Mouse (Mus musculus): ENCODE measurements around the gene Prtg. TPM values are rescaled to one million over a fixed set of nuclear protein-coding genes. Genes with fewer than 3 reads are reported as not detected.

Prtg gene
- polyA plus RNA-seq, 1 experiment from 2014 or later: 0.19 TPM

GRCm38 (mm10) chr9:72851541-72851940 is 44.9 kb downstream of the Prtg start:
- Histone ChIP-seq H3K27me3 (replicated peaks; ENCODE audit: control insufficient read depth, insufficient read depth, low read length) (peaks cover 13% of the 10 kb centered on the region; the same call in 1 of the 2 replicates), H3K9me3 (ENCODE audit: control insufficient read depth, low read length) (no peaks in the 10 kb centered on the region), H3K27ac (ENCODE audit: low read length) (no peak overlapping the region), H3K4me3 (replicated peaks; ENCODE audit: low read length) (no peak overlapping the region), H3K36me3 (ENCODE audit: control insufficient read depth, insufficient read depth) (no peaks in the 10 kb centered on the region), H3K4me2 (ENCODE audit: low read length) (no peak overlapping the region), H3K4me1 (replicated peaks; ENCODE audit: control insufficient read depth, insufficient read depth, low read length) (peaks cover 12% of the 10 kb centered on the region), H3K9ac (replicated peaks; ENCODE audit: low read depth, low read length) (no peak overlapping the region)
- 90% methylated on average over 10 of the region's 10 CpGs for WGBS
- ATAC-seq: no peak

GRCm38 (mm10) chr9:72851979-72852378 is 45.3 kb downstream of the Prtg start:
- no peak overlapping the region for H3K4me2 ChIP-seq (ENCODE audit: low read length)
- peaks cover 15% of the 10 kb centered on the region; the same call in 1 of the 2 replicates for H3K27me3 ChIP-seq (replicated peaks; ENCODE audit: control insufficient read depth, insufficient read depth, low read length)
- no peak overlapping the region for H3K9ac ChIP-seq (replicated peaks; ENCODE audit: low read depth, low read length)
- H3K4me1 ChIP-seq (replicated peaks; ENCODE audit: control insufficient read depth, insufficient read depth, low read length): peaks cover 12% of the 10 kb centered on the region
- ATAC-seq: no peak
- H3K36me3 ChIP-seq (ENCODE audit: control insufficient read depth, insufficient read depth): no peaks in the 10 kb centered on the region
- WGBS: 95% methylated on average over 5 of the region's 5 CpGs
- H3K9me3 ChIP-seq (ENCODE audit: control insufficient read depth, low read length): no peaks in the 10 kb centered on the region
- H3K4me3 ChIP-seq (replicated peaks; ENCODE audit: low read length): no peak overlapping the region
- no peak overlapping the region for H3K27ac ChIP-seq (ENCODE audit: low read length)

- Histone ChIP-seq H3K9ac (replicated peaks; ENCODE audit: low read depth, low read length) (peak overlapping the region; percentile 20; the same call in 1 of the 2 replicates), H3K27me3 (replicated peaks; ENCODE audit: control insufficient read depth, insufficient read depth, low read length) (peaks cover 22% of the 10 kb centered on the region; the same call in 1 of the 2 replicates), H3K9me3 (ENCODE audit: control insufficient read depth, low read length) (no peaks in the 10 kb centered on the region), H3K4me3 (replicated peaks; ENCODE audit: low read length) (no peak overlapping the region), H3K36me3 (ENCODE audit: control insufficient read depth, insufficient read depth) (no peaks in the 10 kb centered on the region), H3K27ac (ENCODE audit: low read length) (no peak overlapping the region), H3K4me2 (ENCODE audit: low read length) (peak overlapping the region; percentile 35), H3K4me1 (replicated peaks; ENCODE audit: control insufficient read depth, insufficient read depth, low read length) (peaks cover 12% of the 10 kb centered on the region)
- peak; percentile 72 for ATAC-seq
- WGBS: 4% methylated on average over 13 of the region's 13 CpGs
Observed at GRCm38 (mm10) chr9:72853681-72854190, 47.1 kb downstream of the Prtg start.

GRCm38 (mm10) chr9:72856721-72857120 is 50.0 kb downstream of the Prtg start:
- H3K4me1 ChIP-seq (replicated peaks; ENCODE audit: control insufficient read depth, insufficient read depth, low read length): peaks cover 12% of the 10 kb centered on the region
- H3K27me3 ChIP-seq (replicated peaks; ENCODE audit: control insufficient read depth, insufficient read depth, low read length): peaks cover 22% of the 10 kb centered on the region; the same call in 1 of the 2 replicates
- H3K27ac ChIP-seq (ENCODE audit: low read length): no peak overlapping the region
- ATAC-seq: no peak
- H3K36me3 ChIP-seq (ENCODE audit: control insufficient read depth, insufficient read depth): no peaks in the 10 kb centered on the region
- WGBS: 87% methylated on average over 24 of the region's 24 CpGs
- H3K4me3 ChIP-seq (replicated peaks; ENCODE audit: low read length): no peak overlapping the region
- H3K9me3 ChIP-seq (ENCODE audit: control insufficient read depth, low read length): no peaks in the 10 kb centered on the region
- H3K9ac ChIP-seq (replicated peaks; ENCODE audit: low read depth, low read length): no peak overlapping the region
- H3K4me2 ChIP-seq (ENCODE audit: low read length): no peak overlapping the region

- WGBS: 60% methylated on average over 5 of the region's 5 CpGs
- Histone ChIP-seq H3K4me2 (ENCODE audit: low read length) (no peak overlapping the region), H3K9ac (replicated peaks; ENCODE audit: low read depth, low read length) (no peak overlapping the region), H3K36me3 (ENCODE audit: control insufficient read depth, insufficient read depth) (no peaks in the 10 kb centered on the region), H3K4me3 (replicated peaks; ENCODE audit: low read length) (no peak overlapping the region), H3K9me3 (ENCODE audit: control insufficient read depth, low read length) (no peaks in the 10 kb centered on the region), H3K27ac (ENCODE audit: low read length) (no peak overlapping the region), H3K27me3 (replicated peaks; ENCODE audit: control insufficient read depth, insufficient read depth, low read length) (peaks cover 15% of the 10 kb centered on the region; the same call in 1 of the 2 replicates), H3K4me1 (replicated peaks; ENCODE audit: control insufficient read depth, insufficient read depth, low read length) (peaks cover 5% of the 10 kb centered on the region)
- ATAC-seq: no peak
Observed at GRCm38 (mm10) chr9:72860764-72861163, 54.1 kb downstream of the Prtg start.

- ATAC-seq: no peak
- no peak overlapping the region for H3K4me2 ChIP-seq (ENCODE audit: low read length)
- WGBS: 81% methylated on average over 10 of the region's 10 CpGs
Observed at GRCm38 (mm10) chr9:72861235-72861634, 54.6 kb downstream of the Prtg start.

GRCm38 (mm10) chr9:72862186-72862585 is 55.5 kb downstream of the Prtg start:
- H3K36me3 ChIP-seq (ENCODE audit: control insufficient read depth, insufficient read depth): no peaks in the 10 kb centered on the region
- no peak for ATAC-seq
- peaks cover 8% of the 10 kb centered on the region; the same call in 1 of the 2 replicates for H3K27me3 ChIP-seq (replicated peaks; ENCODE audit: control insufficient read depth, insufficient read depth, low read length)
- no peak overlapping the region for H3K27ac ChIP-seq (ENCODE audit: low read length)
- no peak overlapping the region for H3K4me2 ChIP-seq (ENCODE audit: low read length)
- H3K9me3 ChIP-seq (ENCODE audit: control insufficient read depth, low read length): no peaks in the 10 kb centered on the region
- no peak overlapping the region for H3K4me3 ChIP-seq (replicated peaks; ENCODE audit: low read length)
- 80% methylated on average over 11 of the region's 11 CpGs for WGBS
- H3K9ac ChIP-seq (replicated peaks; ENCODE audit: low read depth, low read length): no peak overlapping the region
- peaks cover 5% of the 10 kb centered on the region for H3K4me1 ChIP-seq (replicated peaks; ENCODE audit: control insufficient read depth, insufficient read depth, low read length)

More at GRCm38 (mm10) chr9:72861235-72861634, 54.6 kb downstream of the Prtg start:
- Histone ChIP-seq H3K4me1 (replicated peaks; ENCODE audit: control insufficient read depth, insufficient read depth, low read length) (peaks cover 5% of the 10 kb centered on the region), H3K9ac (replicated peaks; ENCODE audit: low read depth, low read length) (no peak overlapping the region), H3K4me3 (replicated peaks; ENCODE audit: low read length) (no peak overlapping the region), H3K9me3 (ENCODE audit: control insufficient read depth, low read length) (no peaks in the 10 kb centered on the region), H3K36me3 (ENCODE audit: control insufficient read depth, insufficient read depth) (no peaks in the 10 kb centered on the region), H3K27ac (ENCODE audit: low read length) (no peak overlapping the region), H3K27me3 (replicated peaks; ENCODE audit: control insufficient read depth, insufficient read depth, low read length) (peaks cover 15% of the 10 kb centered on the region; the same call in 1 of the 2 replicates)

- H3K36me3 ChIP-seq (ENCODE audit: control insufficient read depth, insufficient read depth): no peaks in the 10 kb centered on the region
- H3K9me3 ChIP-seq (ENCODE audit: control insufficient read depth, low read length): no peaks in the 10 kb centered on the region
- H3K4me2 ChIP-seq (ENCODE audit: low read length): no peak overlapping the region
- H3K27ac ChIP-seq (ENCODE audit: low read length): no peak overlapping the region
- no peak for ATAC-seq
- peaks cover 5% of the 10 kb centered on the region for H3K4me1 ChIP-seq (replicated peaks; ENCODE audit: control insufficient read depth, insufficient read depth, low read length)
- 0 out of 2 replicates have a peak, but pooled peaks cover 3% of the 10 kb centered on the region for H3K27me3 ChIP-seq (replicated peaks; ENCODE audit: control insufficient read depth, insufficient read depth, low read length)
- WGBS: 91% methylated on average over 4 of the region's 4 CpGs
- no peak overlapping the region for H3K4me3 ChIP-seq (replicated peaks; ENCODE audit: low read length)
- H3K9ac ChIP-seq (replicated peaks; ENCODE audit: low read depth, low read length): no peak overlapping the region
Observed at GRCm38 (mm10) chr9:72862955-72863354, 56.3 kb downstream of the Prtg start.

- no peaks in the 10 kb centered on the region for H3K36me3 ChIP-seq (ENCODE audit: control insufficient read depth, insufficient read depth)
- H3K4me2 ChIP-seq (ENCODE audit: low read length): no peak overlapping the region
- H3K4me3 ChIP-seq (replicated peaks; ENCODE audit: low read length): no peak overlapping the region
- WGBS: 26% methylated on average over 4 of the region's 5 CpGs
- 0 out of 2 replicates have a peak, but pooled peaks cover 3% of the 10 kb centered on the region for H3K27me3 ChIP-seq (replicated peaks; ENCODE audit: control insufficient read depth, insufficient read depth, low read length)
- no peaks in the 10 kb centered on the region for H3K9me3 ChIP-seq (ENCODE audit: control insufficient read depth, low read length)
- no peak overlapping the region for H3K27ac ChIP-seq (ENCODE audit: low read length)
- no peak for ATAC-seq
- H3K4me1 ChIP-seq (replicated peaks; ENCODE audit: control insufficient read depth, insufficient read depth, low read length): peaks cover 5% of the 10 kb centered on the region
- no peak overlapping the region for H3K9ac ChIP-seq (replicated peaks; ENCODE audit: low read depth, low read length)
Observed at GRCm38 (mm10) chr9:72863773-72864172, 57.1 kb downstream of the Prtg start.

All from forebrain, embryonic 16.5 days (tissue).